Mouse (Mus musculus) gastrocnemius, postnatal 10 days (tissue): Measurements from ENCODE around the gene Platr17. TPM values are rescaled to one million over a fixed set of nuclear protein-coding genes. Genes with fewer than 3 reads are reported as not detected.

Source experiments
- DNase-seq: peaks from one replicate; pipeline ENCODE4 v3.0.0; 2021; ENCODE audit warnings: mixed read lengths
- total RNA-seq, 2 experiments: library from RNA; stranded (reverse); gene quantifications; 2 replicates each; pipeline ENCODE4 v1.2.3; 2021

Gene Platr17
- total RNA-seq, 2 experiments from 2014 or later: not detected

- peak; percentile 84 for DNase-seq
Observed at GRCm38 (mm10) chr17:33920282-33921097, 15.6 kb downstream of the Platr17 start.

- no peak for DNase-seq
Observed at GRCm38 (mm10) chr17:33921361-33921760, 16.4 kb downstream of the Platr17 start.

- peak; percentile 43 for DNase-seq
Observed at GRCm38 (mm10) chr17:33924577-33925283, 19.8 kb downstream of the Platr17 start.

- no peak for DNase-seq
Observed at GRCm38 (mm10) chr17:33925406-33926116, 20.6 kb downstream of the Platr17 start.

GRCm38 (mm10) chr17:33926207-33926932 lies 21.4 kb downstream of the Platr17 start:
- no peak for DNase-seq

GRCm38 (mm10) chr17:33928251-33928947 lies 23.5 kb downstream of the Platr17 start:
- DNase-seq: no peak

GRCm38 (mm10) chr17:33929371-33930279 lies 24.7 kb downstream of the Platr17 start, which contains the start of gene Rgl2:
TSS of gene Rgl2 (plus strand) at chr17:33929543.
- peak; percentile 95 for DNase-seq

GRCm38 (mm10) chr17:33930280-33931158 lies 25.6 kb downstream of the Platr17 start:
- no peak for DNase-seq

GRCm38 (mm10) chr17:33931159-33931866 lies 26.4 kb downstream of the Platr17 start:
- no peak for DNase-seq

- no peak for DNase-seq
Observed at GRCm38 (mm10) chr17:33931947-33932346, 27.0 kb downstream of the Platr17 start.

GRCm38 (mm10) chr17:33932448-33932847 lies 27.5 kb downstream of the Platr17 start:
- no peak for DNase-seq

GRCm38 (mm10) chr17:33932970-33933369 lies 28.0 kb downstream of the Platr17 start:
- DNase-seq: no peak

- no peak for DNase-seq
Observed at GRCm38 (mm10) chr17:33935422-33936055, 30.6 kb downstream of the Platr17 start.

GRCm38 (mm10) chr17:33936993-33937392 lies 32.1 kb downstream of the Platr17 start:
- no peak for DNase-seq

GRCm38 (mm10) chr17:33938783-33939182 lies 33.8 kb downstream of the Platr17 start:
- no peak for DNase-seq

GRCm38 (mm10) chr17:33940206-33940805 lies 35.4 kb downstream of the Platr17 start, which contains the start of the genes Pfdn6 and Wdr46:
TSS of gene Pfdn6 (minus strand) at chr17:33940343.
TSS of gene Wdr46 (plus strand) at chr17:33940660.
- DNase-seq: peak; percentile 92

GRCm38 (mm10) chr17:33940981-33941380 lies 36.0 kb downstream of the Platr17 start:
- no peak for DNase-seq
